Mouse (Mus musculus): Measurements from ENCODE around the gene Rasal1.

Rasal1 gene

GRCm38 (mm10) chr5:120612822-120613604 lies 35.6 kb upstream of the Rasal1 start:
- Histone ChIP-seq H3K27me3 (ENCODE audit: control insufficient read depth, insufficient read depth, low read length, poor library complexity, severe bottlenecking) (no peaks in the 10 kb centered on the region), H3K36me3 (ENCODE audit: control insufficient read depth, insufficient read depth, low read length, poor library complexity, severe bottlenecking) (0 out of 2 replicates have a peak, but pooled peaks cover 3% of the 10 kb centered on the region)
- peak; percentile 100 for DNase-seq (ENCODE audit: low read depth, low spot score)

- Histone ChIP-seq H3K36me3 (ENCODE audit: control insufficient read depth, insufficient read depth, low read length, poor library complexity, severe bottlenecking) (peaks cover 11% of the 10 kb centered on the region), H3K27me3 (ENCODE audit: control insufficient read depth, insufficient read depth, low read length, poor library complexity, severe bottlenecking) (no peaks in the 10 kb centered on the region)
- peak; percentile 74 for DNase-seq (ENCODE audit: low read depth, low spot score)
These were observed 32.7 kb upstream of the Rasal1 start for GRCm38 (mm10) chr5:120615903-120616302.

- Histone ChIP-seq H3K27me3 (ENCODE audit: control insufficient read depth, insufficient read depth, low read length, poor library complexity, severe bottlenecking) (no peaks in the 10 kb centered on the region), H3K36me3 (ENCODE audit: control insufficient read depth, insufficient read depth, low read length, poor library complexity, severe bottlenecking) (peaks cover 16% of the 10 kb centered on the region)
- no peak for DNase-seq (ENCODE audit: low read depth, low spot score)
These were observed 29.8 kb upstream of the Rasal1 start for GRCm38 (mm10) chr5:120618778-120619177.

GRCm38 (mm10) chr5:120619201-120619600 lies 29.4 kb upstream of the Rasal1 start:
- peak; percentile 90 for DNase-seq (ENCODE audit: low read depth, low spot score)
- H3K27me3 ChIP-seq (ENCODE audit: control insufficient read depth, insufficient read depth, low read length, poor library complexity, severe bottlenecking): no peaks in the 10 kb centered on the region
- peaks cover 16% of the 10 kb centered on the region for H3K36me3 ChIP-seq (ENCODE audit: control insufficient read depth, insufficient read depth, low read length, poor library complexity, severe bottlenecking)

- peaks cover 25% of the 10 kb centered on the region for H3K36me3 ChIP-seq (ENCODE audit: control insufficient read depth, insufficient read depth, low read length, poor library complexity, severe bottlenecking)
- no peaks in the 10 kb centered on the region for H3K27me3 ChIP-seq (ENCODE audit: control insufficient read depth, insufficient read depth, low read length, poor library complexity, severe bottlenecking)
- peak; percentile 94 for DNase-seq (ENCODE audit: low read depth, low spot score)
These were observed 28.1 kb upstream of the Rasal1 start for GRCm38 (mm10) chr5:120620375-120621077.

GRCm38 (mm10) chr5:120621078-120621765 lies 27.4 kb upstream of the Rasal1 start:
- peak; percentile 89 for DNase-seq (ENCODE audit: low read depth, low spot score)
- Histone ChIP-seq H3K36me3 (ENCODE audit: control insufficient read depth, insufficient read depth, low read length, poor library complexity, severe bottlenecking) (peaks cover 25% of the 10 kb centered on the region), H3K27me3 (ENCODE audit: control insufficient read depth, insufficient read depth, low read length, poor library complexity, severe bottlenecking) (no peaks in the 10 kb centered on the region)

- H3K36me3 ChIP-seq (ENCODE audit: control insufficient read depth, insufficient read depth, low read length, poor library complexity, severe bottlenecking): peaks cover 26% of the 10 kb centered on the region
- H3K27me3 ChIP-seq (ENCODE audit: control insufficient read depth, insufficient read depth, low read length, poor library complexity, severe bottlenecking): no peaks in the 10 kb centered on the region
- no peak for DNase-seq (ENCODE audit: low read depth, low spot score)
These were observed 26.8 kb upstream of the Rasal1 start for GRCm38 (mm10) chr5:120621846-120622197.

GRCm38 (mm10) chr5:120622198-120622851 lies 26.3 kb upstream of the Rasal1 start:
- Histone ChIP-seq H3K36me3 (ENCODE audit: control insufficient read depth, insufficient read depth, low read length, poor library complexity, severe bottlenecking) (peaks cover 30% of the 10 kb centered on the region), H3K27me3 (ENCODE audit: control insufficient read depth, insufficient read depth, low read length, poor library complexity, severe bottlenecking) (no peaks in the 10 kb centered on the region)
- DNase-seq (ENCODE audit: low read depth, low spot score): peak; percentile 83

GRCm38 (mm10) chr5:120624427-120624826 lies 24.2 kb upstream of the Rasal1 start:
- Histone ChIP-seq H3K36me3 (ENCODE audit: control insufficient read depth, insufficient read depth, low read length, poor library complexity, severe bottlenecking) (peaks cover 23% of the 10 kb centered on the region), H3K27me3 (ENCODE audit: control insufficient read depth, insufficient read depth, low read length, poor library complexity, severe bottlenecking) (no peaks in the 10 kb centered on the region)

GRCm38 (mm10) chr5:120626399-120626798 lies 22.2 kb upstream of the Rasal1 start:
- no peaks in the 10 kb centered on the region for H3K27me3 ChIP-seq (ENCODE audit: control insufficient read depth, insufficient read depth, low read length, poor library complexity, severe bottlenecking)
- peak; percentile 51 for DNase-seq (ENCODE audit: low read depth, low spot score)
- H3K36me3 ChIP-seq (ENCODE audit: control insufficient read depth, insufficient read depth, low read length, poor library complexity, severe bottlenecking): peaks cover 21% of the 10 kb centered on the region

More at GRCm38 (mm10) chr5:120624427-120624826, 24.2 kb upstream of the Rasal1 start:
- DNase-seq (ENCODE audit: low read depth, low spot score): no peak

- Histone ChIP-seq H3K27me3 (ENCODE audit: control insufficient read depth, insufficient read depth, low read length, poor library complexity, severe bottlenecking) (no peaks in the 10 kb centered on the region), H3K36me3 (ENCODE audit: control insufficient read depth, insufficient read depth, low read length, poor library complexity, severe bottlenecking) (peaks cover 21% of the 10 kb centered on the region)
- DNase-seq (ENCODE audit: low read depth, low spot score): no peak
These were observed 20.9 kb upstream of the Rasal1 start for GRCm38 (mm10) chr5:120627515-120628300.

- DNase-seq (ENCODE audit: low read depth, low spot score): no peak
- H3K27me3 ChIP-seq (ENCODE audit: control insufficient read depth, insufficient read depth, low read length, poor library complexity, severe bottlenecking): no peaks in the 10 kb centered on the region
These were observed 20.0 kb upstream of the Rasal1 start for GRCm38 (mm10) chr5:120628624-120629023.

GRCm38 (mm10) chr5:120631128-120631527 lies 17.5 kb upstream of the Rasal1 start:
- peaks cover 6% of the 10 kb centered on the region; the same call in 1 of the 2 replicates for H3K36me3 ChIP-seq (ENCODE audit: control insufficient read depth, insufficient read depth, low read length, poor library complexity, severe bottlenecking)
- DNase-seq (ENCODE audit: low read depth, low spot score): no peak
- H3K27me3 ChIP-seq (ENCODE audit: control insufficient read depth, insufficient read depth, low read length, poor library complexity, severe bottlenecking): no peaks in the 10 kb centered on the region

More at GRCm38 (mm10) chr5:120628624-120629023, 20.0 kb upstream of the Rasal1 start:
- H3K36me3 ChIP-seq (ENCODE audit: control insufficient read depth, insufficient read depth, low read length, poor library complexity, severe bottlenecking): peaks cover 17% of the 10 kb centered on the region

GRCm38 (mm10) chr5:120631892-120632291 lies 16.7 kb upstream of the Rasal1 start:
- no peaks in the 10 kb centered on the region for H3K27me3 ChIP-seq (ENCODE audit: control insufficient read depth, insufficient read depth, low read length, poor library complexity, severe bottlenecking)
- DNase-seq (ENCODE audit: low read depth, low spot score): peak; percentile 40
- peaks cover 4% of the 10 kb centered on the region; the same call in 1 of the 2 replicates for H3K36me3 ChIP-seq (ENCODE audit: control insufficient read depth, insufficient read depth, low read length, poor library complexity, severe bottlenecking)
